Mouse (Mus musculus) liver, postnatal 0 days (tissue): ENCODE results near the gene Dnal4.

Experiments used
- CTCF ChIP-seq: sonication (generic); IDR thresholded peaks from 2 replicates; pipeline ENCODE4 v1.5.1; 2016; ENCODE audit warnings: antibody characterized with exemption, low read depth
- EP300 ChIP-seq: IDR thresholded peaks from 2 replicates; pipeline ENCODE4 v1.6.1; 2016; ENCODE audit warnings: antibody characterized with exemption, low read depth, mild to moderate bottlenecking

GRCm38 (mm10) chr15:79742706-79743023 is 35.0 kb downstream of the Dnal4 start:
- no peak for TF ChIP-seq CTCF
- TF ChIP-seq EP300: no peak
